ENCODE assay signal across 8 mouse cellular contexts in the genomic region with DNA sequence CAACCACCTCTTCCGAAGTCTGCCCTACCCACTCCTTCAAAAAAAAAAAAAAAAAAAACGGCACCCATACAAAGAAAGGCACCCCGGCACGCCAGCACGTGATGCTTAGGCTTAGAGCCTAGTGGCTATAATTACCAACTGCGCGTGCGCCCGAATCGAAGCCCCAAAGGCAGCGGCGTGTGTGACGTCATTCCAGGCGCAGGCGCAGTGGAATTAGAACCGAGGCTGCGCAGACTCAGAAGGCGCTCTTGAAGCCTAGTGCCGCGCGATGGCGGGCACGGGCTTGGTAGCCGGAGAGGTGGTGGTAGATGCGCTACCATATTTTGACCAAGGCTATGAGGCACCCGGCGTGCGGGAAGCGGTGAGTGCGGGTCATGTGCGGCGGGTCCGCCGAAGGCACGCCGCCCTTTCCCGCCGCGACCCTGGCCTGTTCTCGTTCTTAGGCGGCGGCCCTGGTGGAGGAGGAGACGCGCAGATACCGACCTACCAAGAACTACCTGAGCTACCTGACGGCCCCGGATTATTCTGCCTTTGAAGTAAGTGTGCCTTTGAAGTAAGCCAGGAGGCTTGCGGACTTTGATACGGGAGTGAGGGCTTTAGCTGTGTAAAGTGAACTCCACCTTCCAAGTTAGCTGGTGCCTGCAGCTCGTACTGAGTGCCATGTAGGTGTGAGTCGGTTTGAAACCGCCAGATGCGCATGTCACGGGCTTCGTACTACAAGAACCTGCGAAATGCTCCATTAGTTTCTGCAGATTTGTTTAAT. TPM values are rescaled to one million over a fixed set of nuclear protein-coding genes. Genes with fewer than 3 reads are reported as not detected.
DNase-seq lines count a peak whose midpoint lies in the region; ATAC-seq and TF ChIP-seq lines count a peak whose summit lies in the region.

Gene Bcas2, plus strand, starts transcription at position 151 of the 763 bp plus-strand sequence.

- H3K36me3 ChIP-seq in E14TG2a.4 (ENCODE audit: insufficient read depth, low read length) = peaks cover 84% of the 10 kb centered on the region
- peaks cover 32% of the 10 kb centered on the region for H3K36me3 ChIP-seq in forebrain, embryonic 13.5 days (ENCODE audit: poor library complexity, severe bottlenecking)
- peaks cover 33% of the 10 kb centered on the region for H3K36me3 ChIP-seq in liver, postnatal 0 days (replicated peaks; ENCODE audit: insufficient read depth, low read length)
- peaks cover 22% of the 10 kb centered on the region for H3K36me3 ChIP-seq in neural tube, embryonic 14.5 days (ENCODE audit: control insufficient read depth, insufficient read depth, low read length)

- H3K27me3 ChIP-seq in E14TG2a.4 (ENCODE audit: insufficient read depth, low read length) = no peaks in the 10 kb centered on the region
- H3K27me3 ChIP-seq in forebrain, embryonic 13.5 days = no peaks in the 10 kb centered on the region
- no peaks in the 10 kb centered on the region for H3K27me3 ChIP-seq in liver, postnatal 0 days (ENCODE audit: insufficient read depth, low read length)
- H3K27me3 ChIP-seq in neural tube, embryonic 14.5 days (ENCODE audit: control insufficient read depth, insufficient read depth, low read length) = no peaks in the 10 kb centered on the region

- peak within 1 kb of the TSS; percentile 81 for H3K4me2 ChIP-seq in forebrain, embryonic 13.5 days
- H3K4me2 ChIP-seq in liver, postnatal 0 days (ENCODE audit: low read depth, low read length) = peak within 1 kb of the TSS; percentile 70
- peak within 1 kb of the TSS; percentile 88 for H3K4me2 ChIP-seq in neural tube, embryonic 14.5 days (ENCODE audit: low read depth, low read length)

- peak within 1 kb of the TSS; percentile 63 for H3K27ac ChIP-seq in forebrain, embryonic 13.5 days
- peak within 1 kb of the TSS; percentile 69 for H3K27ac ChIP-seq in liver, postnatal 0 days (ENCODE audit: low read depth)
- H3K27ac ChIP-seq in neural tube, embryonic 14.5 days (ENCODE audit: low read depth, low read length) = peak within 1 kb of the TSS; percentile 78

- H3K9ac ChIP-seq in forebrain, embryonic 13.5 days = peak within 1 kb of the TSS; percentile 89
- peak within 1 kb of the TSS; percentile 83 for H3K9ac ChIP-seq in liver, postnatal 0 days (replicated peaks)
- H3K9ac ChIP-seq in neural tube, embryonic 14.5 days (replicated peaks; ENCODE audit: low read depth, low read length) = peak within 1 kb of the TSS; percentile 86

- under 1% methylated on average over 56 of the region's 56 CpGs for WGBS in forebrain, embryonic 13.5 days
- WGBS in large intestine, adult 2 months = under 1% methylated on average over 56 of the region's 56 CpGs
- under 1% methylated on average over 56 of the region's 56 CpGs for WGBS in liver, postnatal 0 days (ENCODE audit: insufficient replicate concordance)
- under 1% methylated on average over 56 of the region's 56 CpGs for WGBS in neural tube, embryonic 14.5 days

- no peak for TF ChIP-seq CTCF in E14TG2a.4 (conservative IDR thresholded peaks at IDR 0.05; ENCODE audit: low read length)
- TF ChIP-seq CTCF in liver, postnatal 0 days (IDR thresholded peaks at IDR 0.05; ENCODE audit: low read depth) = peak; percentile 45

- peak; percentile 99 for DNase-seq in c-Kit-positive CD71-positive TER-119-positive erythroid progenitor cells, embryonic 14.5 days (ENCODE audit: low spot score)
- peak; percentile 99 to 100 for DNase-seq in heart, postnatal 10 days
- peak; percentile 98 for DNase-seq in large intestine, adult 2 months (ENCODE audit: low read depth, low spot score)
- peak; percentile 99 for DNase-seq in liver, postnatal 0 days
- DNase-seq in testis, postnatal 10 days (ENCODE audit: low spot score) = peak; percentile 99

- H3K9me3 ChIP-seq in E14TG2a.4 (ENCODE audit: low read length) = no peaks in the 10 kb centered on the region
- no peaks in the 10 kb centered on the region for H3K9me3 ChIP-seq in forebrain, embryonic 13.5 days (replicated peaks)
- H3K9me3 ChIP-seq in liver, postnatal 0 days (ENCODE audit: low read length) = no peaks in the 10 kb centered on the region
- no peaks in the 10 kb centered on the region for H3K9me3 ChIP-seq in neural tube, embryonic 14.5 days (ENCODE audit: control insufficient read depth, low read length)

- peaks cover 48% of the 10 kb centered on the region for H3K4me1 ChIP-seq in E14TG2a.4 (replicated peaks; ENCODE audit: low read depth, low read length)
- H3K4me1 ChIP-seq in forebrain, embryonic 13.5 days = peaks cover 11% of the 10 kb centered on the region
- H3K4me1 ChIP-seq in liver, postnatal 0 days (ENCODE audit: insufficient read depth) = peaks cover 15% of the 10 kb centered on the region
- H3K4me1 ChIP-seq in neural tube, embryonic 14.5 days (ENCODE audit: control insufficient read depth, insufficient read depth, low read length) = peaks cover 7% of the 10 kb centered on the region

- no peak for TF ChIP-seq EP300 in liver, postnatal 0 days (IDR thresholded peaks at IDR 0.05; ENCODE audit: low read depth)

- peak within 1 kb of the TSS; percentile 95 for H3K4me3 ChIP-seq in E14TG2a.4 (replicated peaks; ENCODE audit: low read length)
- H3K4me3 ChIP-seq in forebrain, embryonic 13.5 days = peak within 1 kb of the TSS; percentile 82
- peak within 1 kb of the TSS; percentile 81 for H3K4me3 ChIP-seq in liver, postnatal 0 days (ENCODE audit: low read depth, low read length)
- peak within 1 kb of the TSS; percentile 86 for H3K4me3 ChIP-seq in neural tube, embryonic 14.5 days (ENCODE audit: low read depth, low read length)

- ATAC-seq in forebrain, embryonic 13.5 days = peak; percentile 97
- peak; percentile 96 for ATAC-seq in liver, postnatal 0 days
- peak; percentile 97 for ATAC-seq in neural tube, embryonic 14.5 days (ENCODE audit: low read depth)

- intact Hi-C loops in heart, postnatal 10 days (cut with DNase I) = loop anchor here (2.0 to 5.0 kb wide), 3 partner anchors 113 to 454 kb away; partner anchors contain the start of gene Nras

RNA-seq across cellular contexts. Expression of gene Bcas2, which starts in this region (rescaled TPM):
- polyA plus RNA-seq in forebrain, embryonic 13.5 days (2015; fragmentation: Nextera tagmentation; extraction: Ambion mirVana) = 254 and 269 TPM in 2 replicates
- total RNA-seq in heart, postnatal 10 days (2021) = 10 to 100 TPM; 55.5 to 61.6 TPM
- polyA plus RNA-seq in large intestine, adult 2 months (2012; rRNA removed) = 18.9 and 19.7 TPM in 2 replicates
- 71.7 and 73.7 TPM in 2 replicates for polyA plus RNA-seq in liver, postnatal 0 days (2015; fragmentation: Nextera tagmentation; extraction: Ambion mirVana)
- polyA plus RNA-seq in neural tube, embryonic 14.5 days (2014; fragmentation: Nextera tagmentation; extraction: Ambion mirVana) = 193 and 207 TPM in 2 replicates

Comparison
In these comparisons a context has a peak if more than half of its experiments do, and no peak if none do; other contexts are left out.
1. Peak in every context shown above with its lines: DNase-seq, ATAC-seq, H3K4me3 ChIP-seq and H3K27ac ChIP-seq.